Mouse (Mus musculus): ENCODE measurements around the gene Fam50b.

DNA sequence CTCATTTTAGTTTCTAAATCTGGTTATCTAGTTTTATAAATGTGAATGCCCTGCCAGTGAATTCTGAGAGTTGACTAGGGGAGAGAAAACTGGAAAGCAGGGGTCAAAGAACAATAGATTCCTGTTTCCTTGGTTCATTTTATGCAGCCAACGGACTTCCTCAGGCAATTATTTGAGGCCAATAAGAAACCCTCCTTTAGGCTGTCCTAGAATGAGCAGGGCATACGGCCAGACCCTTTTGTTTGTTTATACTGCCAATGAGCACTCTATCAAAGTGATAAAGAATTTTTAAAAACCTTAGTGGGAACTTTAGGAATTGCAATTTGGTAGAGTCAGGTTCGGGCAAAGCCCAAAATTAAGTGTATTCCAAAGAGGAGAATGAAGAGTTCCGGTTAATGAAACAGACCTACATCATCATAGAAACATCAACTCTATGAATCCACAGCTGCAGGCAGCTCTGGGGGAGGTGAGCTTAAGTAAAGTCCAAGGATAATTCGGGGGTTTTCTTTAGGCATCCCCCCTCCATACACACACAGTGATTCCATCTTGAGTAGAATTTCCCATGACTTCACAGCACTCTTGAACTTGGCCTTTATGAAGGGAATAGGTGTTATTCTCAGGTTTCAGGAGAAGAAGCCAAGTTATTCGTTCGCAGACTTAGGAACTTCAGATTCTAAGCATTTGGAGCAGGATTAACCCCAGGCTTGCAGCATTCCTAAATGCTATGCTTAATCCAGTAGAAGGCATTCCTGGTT, 46.4 kb downstream of the Fam50b start:
- no peak for TF ChIP-seq EP300 (IDR thresholded peaks at IDR 0.05; ENCODE audit: low read depth)
- TF ChIP-seq CTCF (IDR thresholded peaks at IDR 0.05; ENCODE audit: low read depth), result no peak

Measured in heart, postnatal 0 days (tissue).